Mouse (Mus musculus) kidney, adult 10 weeks (tissue): ENCODE results near the gene Gm20388. TPM values are rescaled to one million over a fixed set of nuclear protein-coding genes. Genes with fewer than 3 reads are reported as not detected.

Experiments
- polyA plus RNA-seq: library from polyadenylated mRNA; stranded (reverse); fragments of 350-450 nt; fragmentation: Illumina TruSeq; extraction: RNeasy Lipid Tissue Mini Kit (QIAGEN cat#74804); gene quantifications from one replicate; pipeline ENCODE4 v1.2.3, GENCODE M21; 2014; ENCODE audit warnings: low read depth, low replicate concordance

The Gm20388 gene
- polyA plus RNA-seq, 1 experiment from 2014 or later, result 3.9 TPM

DNA sequence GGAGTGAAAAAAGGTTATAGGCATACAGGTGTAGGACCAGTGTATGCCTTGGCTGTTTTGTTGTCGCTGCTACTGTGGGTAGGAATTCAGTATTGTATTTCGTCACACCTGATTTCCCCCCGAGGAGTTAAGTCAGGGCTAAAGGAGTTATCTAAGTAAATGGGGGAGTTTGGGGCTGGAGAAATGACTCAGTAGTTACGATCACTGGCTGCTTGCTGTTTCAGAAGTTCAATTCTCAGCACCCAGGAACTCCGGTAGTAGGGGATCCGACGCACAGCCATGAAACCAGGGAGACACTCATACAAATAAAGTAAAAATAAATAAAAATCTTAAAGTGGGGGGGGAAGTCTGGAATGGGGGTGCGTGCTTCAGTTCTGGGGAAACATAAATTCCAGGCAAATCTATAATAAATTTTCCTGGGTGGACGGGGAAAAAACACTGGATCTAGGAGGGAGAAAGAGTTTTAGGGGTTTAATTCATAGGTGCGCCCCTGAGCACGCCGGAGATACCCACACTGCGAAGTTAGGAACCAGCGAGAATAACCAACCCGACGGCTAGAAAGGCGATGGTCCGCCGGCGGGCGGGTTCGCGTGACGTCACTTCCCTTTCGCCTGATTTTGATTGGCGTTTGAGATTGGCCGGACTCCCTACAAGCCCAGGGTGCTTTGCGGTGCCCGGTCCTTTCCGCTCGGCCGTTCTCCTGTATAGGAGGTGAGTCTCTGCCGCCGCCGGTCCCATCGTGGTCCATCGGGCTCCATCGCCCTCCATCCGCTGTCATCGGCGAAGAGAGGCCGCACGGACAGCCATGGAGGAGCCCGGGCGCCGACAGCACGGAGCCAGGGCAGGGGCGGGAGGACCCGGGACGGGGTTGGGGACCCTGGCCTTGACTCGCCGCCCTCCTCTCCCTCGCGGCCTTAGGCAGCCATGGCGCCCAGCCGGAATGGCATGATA, 3191.4 kb downstream of the Gm20388 start, which contains the start of gene Rpl13:
Rpl13 (plus strand) TSS at position 616 of the 951 bp plus-strand sequence.

DNA sequence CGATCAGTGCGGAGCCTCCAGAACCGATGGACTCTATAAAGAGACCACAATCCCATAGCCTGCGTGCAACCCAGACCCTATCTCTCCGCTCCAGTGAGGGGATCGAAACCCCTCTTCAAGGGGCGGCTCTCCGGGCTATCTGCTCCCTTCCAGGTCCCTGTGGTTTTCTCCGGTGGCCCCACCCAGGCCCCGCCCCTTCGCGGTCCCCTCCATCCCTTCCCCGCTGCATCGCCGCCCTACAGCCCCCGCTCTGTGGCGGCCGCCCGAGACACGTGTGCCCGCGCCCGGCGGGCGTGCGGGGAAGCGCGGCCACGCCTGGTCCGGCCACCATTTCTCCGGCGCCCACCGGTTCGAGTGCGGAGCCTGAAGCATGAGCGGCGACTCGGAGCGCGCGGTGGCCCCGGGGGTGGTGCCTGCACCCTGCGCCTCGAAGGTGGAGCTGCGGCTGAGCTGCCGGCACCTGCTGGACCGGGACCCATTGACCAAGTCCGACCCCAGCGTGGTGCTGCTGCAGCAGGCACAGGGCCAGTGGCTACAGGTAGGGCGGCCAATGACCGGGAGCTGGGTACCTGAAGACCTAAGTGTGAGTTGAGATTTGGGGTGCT, 3206.6 kb downstream of the Gm20388 start, which contains the start of gene Cpne7:
Cpne7 (plus strand) TSS at position 248 of the 605 bp plus-strand sequence.

DNA sequence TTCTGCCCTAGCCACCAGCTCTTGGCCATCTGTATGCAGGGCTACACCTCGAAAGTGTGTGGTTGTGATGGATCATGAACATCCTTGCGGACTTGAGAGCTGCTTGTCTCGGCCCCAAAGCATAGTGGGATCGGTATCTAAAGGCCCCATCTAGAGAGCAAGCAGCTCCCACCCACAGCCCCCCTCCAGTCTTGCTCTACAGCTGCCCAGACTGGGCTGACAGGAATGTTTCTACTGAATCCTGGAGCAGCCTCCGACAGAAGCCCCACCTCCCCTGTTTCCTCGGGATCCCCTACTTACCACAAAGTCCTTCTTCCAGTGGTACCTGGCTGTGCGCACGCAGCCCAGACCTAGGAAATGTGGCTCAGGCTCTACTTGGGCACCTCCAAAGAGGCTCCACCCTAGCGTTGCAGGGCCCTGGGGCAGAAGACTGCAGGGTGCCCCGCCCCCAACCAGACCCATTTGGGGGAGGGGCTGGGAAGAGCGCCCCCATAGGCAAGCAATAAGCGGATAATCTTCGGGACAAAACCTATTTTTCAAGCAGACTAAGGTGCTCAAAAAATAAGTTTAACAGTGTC, 3247.3 kb downstream of the Gm20388 start, which contains the start of gene Sult5a1:
Sult5a1 (minus strand) TSS at position 428 of the 578 bp plus-strand sequence.

DNA sequence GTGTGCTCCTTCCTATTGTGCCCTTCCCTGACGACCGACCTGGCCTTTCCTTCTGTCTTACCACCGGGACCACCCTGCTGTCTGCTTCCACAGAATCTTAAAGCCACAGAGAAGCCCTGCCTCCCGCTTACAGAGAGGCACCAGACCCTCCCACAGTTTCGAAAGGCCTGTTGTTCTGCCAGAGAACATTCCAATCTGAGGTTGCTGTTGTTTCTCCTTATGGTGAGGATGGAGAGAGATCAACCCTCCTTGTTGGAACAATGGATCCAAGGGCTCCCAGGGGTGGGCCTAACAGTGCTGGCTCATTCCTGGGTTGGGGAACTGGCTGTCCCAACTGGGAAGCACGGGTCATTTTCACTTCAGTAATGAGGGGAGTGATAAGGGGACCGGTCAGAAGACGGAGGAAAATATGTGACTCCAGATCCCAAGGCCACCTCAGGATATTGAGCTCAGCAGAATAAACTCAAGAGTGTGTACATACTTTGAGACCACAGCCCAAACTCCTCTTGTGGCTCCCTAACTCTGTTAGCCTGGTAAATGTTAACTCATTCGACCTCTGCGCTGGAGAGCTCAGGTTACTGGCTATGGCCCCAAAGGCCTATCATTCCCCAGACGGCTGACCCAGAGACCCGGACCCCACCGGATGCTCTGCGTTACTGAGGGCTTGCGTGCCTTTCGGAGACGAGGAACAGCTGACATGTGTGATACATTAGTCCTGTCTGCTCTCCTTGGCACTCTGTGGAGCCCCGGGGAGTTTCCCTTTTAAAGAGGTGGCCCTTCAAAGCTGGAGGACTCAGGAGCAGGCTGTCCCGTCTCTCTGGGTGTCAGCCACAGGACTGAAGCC, 3275.1 kb downstream of the Gm20388 start, which contains the start of gene Dpep1:
Dpep1 (plus strand) TSS at position 677 of the 844 bp plus-strand sequence.

DNA sequence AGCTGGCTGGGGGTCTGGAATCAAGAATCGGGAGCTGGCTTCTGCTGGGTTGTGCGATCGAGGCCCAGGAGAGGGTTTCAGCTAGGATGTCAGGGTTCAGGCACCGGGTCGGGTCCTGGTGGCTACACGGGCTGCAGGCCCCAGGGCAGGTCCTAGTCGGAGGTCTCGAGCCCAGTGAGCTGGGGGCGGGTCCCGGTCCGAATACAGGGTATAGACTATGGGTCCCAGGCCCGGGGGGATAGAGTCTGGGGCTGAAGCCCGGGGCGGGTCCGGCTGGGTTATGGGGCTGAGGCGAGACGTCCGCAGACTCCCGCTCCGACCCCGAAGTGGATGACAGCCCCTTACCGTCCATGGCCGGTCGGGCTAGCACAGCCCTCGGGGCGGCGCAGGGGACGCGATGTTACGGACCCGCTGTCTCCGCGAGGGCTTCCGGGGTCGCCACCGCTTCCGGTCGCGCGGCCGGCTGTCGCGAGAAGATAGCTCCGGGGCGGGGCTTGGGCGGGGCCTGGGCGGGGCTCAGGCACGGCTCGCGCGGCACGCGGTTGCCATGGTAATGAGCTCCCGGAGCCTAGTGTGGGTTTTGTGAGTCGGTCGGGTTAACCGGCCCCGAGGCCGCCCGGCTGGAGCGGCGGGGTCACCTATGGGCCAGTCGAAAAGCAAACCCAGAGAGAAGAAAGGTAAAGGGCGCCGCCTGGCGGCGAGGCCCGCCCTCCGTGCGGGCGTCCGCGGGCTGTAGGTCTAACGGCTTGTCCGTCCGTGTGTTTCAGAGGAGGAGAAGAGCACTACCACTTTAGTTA, 3301.9 kb downstream of the Gm20388 start, which contains the start of the genes Chmp1a and Spata33:
Chmp1a (minus strand) TSS at position 443 of the 797 bp plus-strand sequence.
Spata33 (plus strand) TSS at position 512 of the 797 bp plus-strand sequence.

GRCm38 (mm10) chr8:123224278-123225266, 3313.9 kb downstream of the Gm20388 start, which contains the start of gene Cdk10:
Gene Cdk10, plus strand, starts transcription at chr8:123224842.

GRCm38 (mm10) chr8:123235520-123236497, 3325.2 kb downstream of the Gm20388 start, which contains the start of gene Spata2l:
Gene Spata2l, minus strand, starts transcription at chr8:123236233.

GRCm38 (mm10) chr8:123254099-123254885, 3343.7 kb downstream of the Gm20388 start, which contains the start of the genes Zfp276 and Vps9d1:
Gene Zfp276, plus strand, starts transcription at chr8:123254195.
Gene Vps9d1, minus strand, starts transcription at chr8:123254348.

GRCm38 (mm10) chr8:123318467-123318911, 3407.8 kb downstream of the Gm20388 start, which contains the start of gene Fanca:
Gene Fanca, minus strand, starts transcription at chr8:123318576.

DNA sequence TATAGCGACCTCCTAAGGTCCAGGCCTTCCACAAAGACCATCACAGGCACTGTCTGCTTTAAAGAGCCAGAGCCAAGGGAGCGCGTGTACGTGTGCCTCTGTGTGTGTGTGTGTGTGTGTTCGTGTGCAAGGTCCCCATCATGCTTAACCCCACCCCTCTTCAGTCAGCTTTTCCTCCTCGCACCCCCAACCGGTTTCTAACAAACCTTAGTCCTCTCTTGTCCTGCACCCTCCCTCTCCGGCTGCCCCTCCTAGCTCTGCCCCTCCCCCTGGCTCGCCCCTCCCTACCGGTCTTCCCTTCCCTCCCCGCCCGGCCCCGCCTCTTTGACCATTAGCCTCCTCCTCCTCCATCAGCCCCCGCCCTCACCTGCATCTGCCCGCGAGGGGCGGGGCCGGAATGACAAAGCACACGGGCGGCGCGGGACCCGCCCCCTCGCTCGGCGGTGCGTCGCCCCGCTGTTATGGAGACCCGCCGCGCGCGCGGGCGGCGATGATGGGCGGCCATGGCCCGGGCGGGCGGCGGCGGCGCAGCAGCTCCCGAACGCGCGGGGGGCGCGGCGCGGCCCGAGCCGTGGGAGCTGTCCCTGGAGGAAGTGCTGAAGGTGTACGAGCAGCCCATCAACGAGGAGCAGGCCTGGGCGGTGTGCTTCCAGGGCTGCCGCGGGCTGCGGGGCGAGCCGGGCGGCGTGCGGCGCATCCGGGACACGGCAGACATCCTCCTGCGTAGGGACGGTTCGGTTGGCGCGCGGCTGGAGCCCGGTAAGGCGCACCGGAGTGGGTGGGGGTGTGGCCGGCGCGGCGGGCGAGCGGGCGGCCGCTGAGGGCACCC, 3421.8 kb downstream of the Gm20388 start, which contains the start of gene Spire2:
Spire2 (plus strand) TSS at position 452 of the 829 bp plus-strand sequence.

GRCm38 (mm10) chr8:123373403-123374238, 3463.0 kb downstream of the Gm20388 start, which contains the start of gene Tcf25:
Gene Tcf25, plus strand, starts transcription at chr8:123373753.

DNA sequence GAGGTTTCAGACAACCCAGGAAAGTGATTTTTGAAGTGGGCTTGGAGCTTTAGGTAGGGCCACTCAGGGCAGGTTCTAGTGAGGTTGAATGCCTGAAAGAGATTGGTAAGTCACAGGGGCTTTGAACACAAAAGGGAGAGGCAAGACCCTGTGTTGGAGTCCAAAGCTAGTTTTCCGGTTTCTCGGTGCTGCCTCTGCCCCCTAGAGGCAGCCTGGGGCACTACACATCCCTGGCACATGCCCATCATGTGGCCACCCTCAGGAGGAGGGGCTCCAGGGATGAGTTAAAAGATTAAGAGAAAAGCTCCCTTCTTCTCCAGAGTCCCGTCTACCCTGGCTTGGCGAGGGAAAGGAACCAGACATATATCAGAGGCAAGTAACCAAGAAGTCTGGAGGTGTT, 3496.1 kb downstream of the Gm20388 start, which contains the start of gene Mc1r:
Mc1r (plus strand) TSS at position 322 of the 400 bp plus-strand sequence.

GRCm38 (mm10) chr8:123411246-123411645, 3500.6 kb downstream of the Gm20388 start, which contains the start of gene Tubb3:
Gene Tubb3, plus strand, starts transcription at chr8:123411424.

GRCm38 (mm10) chr8:123423441-123423840, 3512.8 kb downstream of the Gm20388 start, which contains the start of gene Def8:
Gene Def8, plus strand, starts transcription at chr8:123423527.

